Mouse (Mus musculus) gastrocnemius, adult 2 months (tissue): Measurements from ENCODE around the gene Nt5m. TPM values are rescaled to one million over a fixed set of nuclear protein-coding genes. Genes with fewer than 3 reads are reported as not detected.

Source experiments
- DNase-seq: peaks from one replicate; pipeline ENCODE4 v3.0.0; 2022
- H3K27ac ChIP-seq: fragments of 200-600 bp; 2 replicates; pipeline ENCODE4 v1.8.1; 2022; ENCODE audit warnings: mild to moderate bottlenecking
- H3K4me3 ChIP-seq: fragments of 200-600 bp; 2 replicates; pipeline ENCODE4 v1.8.1; 2022; ENCODE audit warnings: mild to moderate bottlenecking, moderate library complexity
- CTCF ChIP-seq: fragments of 200-600 bp; IDR thresholded peaks from 2 replicates; pipeline ENCODE4 v1.8.1; 2022; ENCODE audit warnings: antibody characterized with exemption, mild to moderate bottlenecking, moderate library complexity
- intact Hi-C: fragments of 180-260 bp; cut with DNase I; formaldehyde crosslinking; loops from one replicate; pipeline ENCODE4 v1.15.1; 2025
- long read RNA-seq, 2 experiments: library from polyadenylated mRNA; stranded (forward); transcript quantifications; one replicate each; pipeline ENCODE4 v2.0.0; 2021
- total RNA-seq, 2 experiments: library from RNA; stranded (reverse); gene quantifications; 2 replicates each; pipeline ENCODE4 v1.2.3; 2021

The Nt5m gene
- total RNA-seq, result 10 to 100 TPM; 17.8 to 22.2 TPM
- long read RNA-seq, experiment 1, transcript Nt5m-201 (5 exons, 1,306 nt), result major isoform, 23 of 30 reads
- long read RNA-seq, experiment 1, partial matches to known transcripts, result 0 of 30 reads
- long read RNA-seq, experiment 1, other reads (novel, unspliced or antisense), result 3 of 30 reads
- long read RNA-seq, experiment 2, transcript Nt5m-201 (5 exons, 1,306 nt), result major isoform, 24 of 31 reads
- long read RNA-seq, experiment 2, partial matches to known transcripts, result 1 of 31 reads
- long read RNA-seq, experiment 2, other reads (novel, unspliced or antisense), result 2 of 31 reads

GRCm38 (mm10) chr11:59839008-59839458 is at the start of gene Nt5m:
Nt5m (plus strand) TSS chr11:59839447.
- Histone ChIP-seq H3K4me3 (peak within 1 kb of the TSS; percentile 81), H3K27ac (peak within 1 kb of the TSS; percentile 98)
- TF ChIP-seq CTCF, result no peak
- DNase-seq, result peak; percentile 97
- intact Hi-C loops, result no loop called here

- H3K27ac ChIP-seq, result no peak overlapping the region
- no peak overlapping the region for H3K4me3 ChIP-seq
- intact Hi-C loops, result no loop called here
- TF ChIP-seq CTCF, result no peak
- DNase-seq, result no peak
These were observed 45.9 kb upstream of the Nt5m start for GRCm38 (mm10) chr11:59793390-59793789.

GRCm38 (mm10) chr11:59800412-59800811 is 38.8 kb upstream of the Nt5m start:
- Histone ChIP-seq H3K27ac (no peak overlapping the region), H3K4me3 (no peak overlapping the region)
- intact Hi-C loops, result no loop called here
- no peak; the same call in 1 of the 2 replicates for TF ChIP-seq CTCF
- no peak for DNase-seq

- intact Hi-C loops, result no loop called here
- no peak for TF ChIP-seq CTCF
These were observed 37.4 kb upstream of the Nt5m start for GRCm38 (mm10) chr11:59801881-59802280.

GRCm38 (mm10) chr11:59803516-59803915 is 35.7 kb upstream of the Nt5m start:
- Histone ChIP-seq H3K27ac (peak overlapping the region; percentile 69), H3K4me3 (no peak overlapping the region; the same call in 1 of the 2 replicates)
- DNase-seq, result peak; percentile 61
- TF ChIP-seq CTCF, result no peak
- intact Hi-C loops, result no loop called here

More at GRCm38 (mm10) chr11:59801881-59802280, 37.4 kb upstream of the Nt5m start:
- Histone ChIP-seq H3K4me3 (no peak overlapping the region), H3K27ac (no peak overlapping the region)
- DNase-seq, result no peak

GRCm38 (mm10) chr11:59804409-59805110 is 34.7 kb upstream of the Nt5m start:
- DNase-seq, result peak; percentile 89
- TF ChIP-seq CTCF, result peak; percentile 51
- peak overlapping the region; percentile 69 for H3K27ac ChIP-seq
- peak overlapping the region; percentile 33 for H3K4me3 ChIP-seq
- intact Hi-C loops, result no loop called here

GRCm38 (mm10) chr11:59805256-59805655 is 34.0 kb upstream of the Nt5m start:
- Histone ChIP-seq H3K4me3 (peak overlapping the region; percentile 33), H3K27ac (peak overlapping the region; percentile 64)
- intact Hi-C loops, result no loop called here
- TF ChIP-seq CTCF, result no peak
- DNase-seq, result no peak

GRCm38 (mm10) chr11:59805656-59806055 is 33.6 kb upstream of the Nt5m start:
- intact Hi-C loops, result no loop called here
- no peak for DNase-seq
- TF ChIP-seq CTCF, result no peak
- Histone ChIP-seq H3K4me3 (peak overlapping the region; percentile 73; the same call in 1 of the 2 replicates), H3K27ac (peak overlapping the region; percentile 64)

- TF ChIP-seq CTCF, result 0 out of 2 replicates have a peak, but pooled peaks have one; percentile 9
- peak overlapping the region; percentile 100 for H3K27ac ChIP-seq
- H3K4me3 ChIP-seq, result peak overlapping the region; percentile 73
- DNase-seq, result no peak
- intact Hi-C loops, result no loop called here
These were observed 30.9 kb upstream of the Nt5m start for GRCm38 (mm10) chr11:59808170-59808960.

- intact Hi-C loops, result no loop called here
- Histone ChIP-seq H3K4me3 (peak overlapping the region; percentile 73), H3K27ac (peak overlapping the region; percentile 100)
- DNase-seq, result peak; percentile 67
- no peak for TF ChIP-seq CTCF
These were observed 30.1 kb upstream of the Nt5m start for GRCm38 (mm10) chr11:59809071-59809669.

- intact Hi-C loops, result no loop called here
- Histone ChIP-seq H3K27ac (peak within 1 kb of the TSS; percentile 100), H3K4me3 (peak within 1 kb of the TSS; percentile 73)
- peak; percentile 34 for TF ChIP-seq CTCF
- peak; percentile 93 for DNase-seq
These were observed 29.4 kb upstream of the Nt5m start, which contains the start of gene Flcn for GRCm38 (mm10) chr11:59809670-59810474. Flcn (minus strand) TSS chr11:59810016.
